Mouse (Mus musculus): ENCODE measurements around the gene Olfr655. TPM values are rescaled to one million over a fixed set of nuclear protein-coding genes. Genes with fewer than 3 reads are reported as not detected.

The Olfr655 gene
- total RNA-seq (2012; rRNA removed), result not detected in 2 replicates

GRCm38 (mm10) chr7:104601679-104602078, at the start of gene Olfr655:
Gene Olfr655 (minus strand): TSS chr7:104601779.
- H3K4me3 ChIP-seq (ENCODE audit: insufficient read depth in 1 of 2, low read depth in 1 of 2, low read length in 2 of 2, poor library complexity in 1 of 2, severe bottlenecking in 1 of 2), result no peak within 1 kb of the TSS
- TF ChIP-seq ZNF384 (IDR thresholded peaks at IDR 0.05; ENCODE audit: low read depth, low read length) (no peak), MAFK (IDR thresholded peaks at IDR 0.05; ENCODE audit: insufficient read depth, low read depth, low read length) (no peak), ZC3H11A (IDR thresholded peaks at IDR 0.05; ENCODE audit: borderline replicate concordance, low read depth, low read length) (no peak)
- no peaks in the 10 kb centered on the region for H3K9me3 ChIP-seq (ENCODE audit: control insufficient read depth, insufficient read depth, low read depth, low read length)
- no peak within 1 kb of the TSS for H3K9ac ChIP-seq (ENCODE audit: insufficient read depth, low read depth, low read length, poor library complexity, severe bottlenecking)
- H3K27ac ChIP-seq (ENCODE audit: insufficient read depth, low read depth, low read length, poor library complexity, severe bottlenecking), result no peak within 1 kb of the TSS
- no peaks in the 10 kb centered on the region for H3K36me3 ChIP-seq (ENCODE audit: control insufficient read depth, insufficient read depth, low read length, poor library complexity, severe bottlenecking)
- in situ Hi-C loops (cut with MboI; ENCODE audit: low sequenced_read_pairs in 2 of 2, unreplicated experiment in 2 of 2), result loop anchor here in 1 of 2 experiments (25.0 kb wide), 1 partner anchor 414 kb away; the partner anchor contains the start of genes Olfr648 and Olfr649
- no peaks in the 10 kb centered on the region for H3K4me1 ChIP-seq (ENCODE audit: control insufficient read depth in 2 of 2, insufficient read depth in 2 of 2, low read length in 2 of 2, poor library complexity in 1 of 2)
- DNase-seq (ENCODE audit: low read depth, low spot score), result no peak

- no peak within 1 kb of the TSS for H3K27ac ChIP-seq (ENCODE audit: insufficient read depth, low read depth, low read length, poor library complexity, severe bottlenecking)
- no peak within 1 kb of the TSS for H3K9ac ChIP-seq (ENCODE audit: insufficient read depth, low read depth, low read length, poor library complexity, severe bottlenecking)
- peak; percentile 26; the same call in 1 of the 2 replicates for TF ChIP-seq ZC3H11A (IDR thresholded peaks at IDR 0.05; ENCODE audit: borderline replicate concordance, low read depth, low read length)
- no peak for TF ChIP-seq CHD2 (IDR thresholded peaks at IDR 0.05; ENCODE audit: low read depth, low read length)
- H3K4me1 ChIP-seq (ENCODE audit: control insufficient read depth in 2 of 2, insufficient read depth in 2 of 2, low read length in 2 of 2, poor library complexity in 1 of 2), result peaks cover 0 to 3% of the 10 kb centered on the region in 2 experiments; a peak in 1 of 4 replicates
- no peaks in the 10 kb centered on the region for H3K9me3 ChIP-seq (ENCODE audit: control insufficient read depth, insufficient read depth, low read depth, low read length)
- peak; percentile 28 for DNase-seq (ENCODE audit: low read depth, low spot score)
- in situ Hi-C loops (cut with MboI; ENCODE audit: low sequenced_read_pairs in 2 of 2, unreplicated experiment in 2 of 2), result no loop called here
- no peaks in the 10 kb centered on the region for H3K36me3 ChIP-seq (ENCODE audit: control insufficient read depth, insufficient read depth, low read length, poor library complexity, severe bottlenecking)
- H3K4me3 ChIP-seq (ENCODE audit: insufficient read depth in 1 of 2, low read depth in 1 of 2, low read length in 2 of 2, poor library complexity in 1 of 2, severe bottlenecking in 1 of 2), result peak within 1 kb of the TSS; percentile 64 to 73
These were observed 45.4 kb upstream of the Olfr655 start, which contains the start of gene Olfr658 for GRCm38 (mm10) chr7:104646841-104647482. Gene Olfr658 (minus strand): TSS chr7:104647305.

GRCm38 (mm10) chr7:104624494-104624893, 22.9 kb upstream of the Olfr655 start, which contains the start of gene Olfr657:
Gene Olfr657 (plus strand): TSS chr7:104624794.
- no peaks in the 10 kb centered on the region for H3K9me3 ChIP-seq (ENCODE audit: control insufficient read depth, insufficient read depth, low read depth, low read length)
- in situ Hi-C loops (cut with MboI; ENCODE audit: low sequenced_read_pairs in 2 of 2, unreplicated experiment in 2 of 2), result loop anchor here in 1 of 2 experiments (25.0 kb wide), 1 partner anchor 437 kb away; the partner anchor contains the start of genes Olfr648 and Olfr649
- no peak within 1 kb of the TSS for H3K9ac ChIP-seq (ENCODE audit: insufficient read depth, low read depth, low read length, poor library complexity, severe bottlenecking)
- no peak for TF ChIP-seq CHD2 (IDR thresholded peaks at IDR 0.05; ENCODE audit: low read depth, low read length)
- no peak for TF ChIP-seq ZC3H11A (IDR thresholded peaks at IDR 0.05; ENCODE audit: borderline replicate concordance, low read depth, low read length)
- TF ChIP-seq HCFC1 (IDR thresholded peaks at IDR 0.05; ENCODE audit: borderline replicate concordance, insufficient read depth, low read length), result no peak
- TF ChIP-seq ZNF384 (IDR thresholded peaks at IDR 0.05; ENCODE audit: low read depth, low read length), result no peak
- no peak for TF ChIP-seq MAFK (IDR thresholded peaks at IDR 0.05; ENCODE audit: insufficient read depth, low read depth, low read length)
- DNase-seq (ENCODE audit: low read depth, low spot score), result no peak
- H3K4me1 ChIP-seq (ENCODE audit: control insufficient read depth in 2 of 2, insufficient read depth in 2 of 2, low read length in 2 of 2, poor library complexity in 1 of 2), result no peaks in the 10 kb centered on the region
- H3K27ac ChIP-seq (ENCODE audit: insufficient read depth, low read depth, low read length, poor library complexity, severe bottlenecking), result no peak within 1 kb of the TSS
- H3K36me3 ChIP-seq (ENCODE audit: control insufficient read depth, insufficient read depth, low read length, poor library complexity, severe bottlenecking), result no peaks in the 10 kb centered on the region
- no peak within 1 kb of the TSS for H3K4me3 ChIP-seq (ENCODE audit: insufficient read depth in 1 of 2, low read depth in 1 of 2, low read length in 2 of 2, poor library complexity in 1 of 2, severe bottlenecking in 1 of 2)

GRCm38 (mm10) chr7:104613655-104614054, 12.1 kb upstream of the Olfr655 start, which contains the start of gene Olfr656:
Gene Olfr656 (plus strand): TSS chr7:104613955.
- Histone ChIP-seq H3K9me3 (ENCODE audit: control insufficient read depth, insufficient read depth, low read depth, low read length) (no peaks in the 10 kb centered on the region), H3K4me3 (ENCODE audit: insufficient read depth in 1 of 2, low read depth in 1 of 2, low read length in 2 of 2, poor library complexity in 1 of 2, severe bottlenecking in 1 of 2) (no peak within 1 kb of the TSS), H3K36me3 (ENCODE audit: control insufficient read depth, insufficient read depth, low read length, poor library complexity, severe bottlenecking) (no peaks in the 10 kb centered on the region), H3K4me1 (ENCODE audit: control insufficient read depth in 2 of 2, insufficient read depth in 2 of 2, low read length in 2 of 2, poor library complexity in 1 of 2) (no peaks in the 10 kb centered on the region), H3K9ac (ENCODE audit: insufficient read depth, low read depth, low read length, poor library complexity, severe bottlenecking) (no peak within 1 kb of the TSS), H3K27ac (ENCODE audit: insufficient read depth, low read depth, low read length, poor library complexity, severe bottlenecking) (no peak within 1 kb of the TSS)
- DNase-seq (ENCODE audit: low read depth, low spot score), result no peak
- in situ Hi-C loops (cut with MboI; ENCODE audit: low sequenced_read_pairs in 2 of 2, unreplicated experiment in 2 of 2), result loop anchor here in 1 of 2 experiments (25.0 kb wide), 1 partner anchor 426 kb away; the partner anchor contains the start of genes Olfr648 and Olfr649
- TF ChIP-seq ZC3H11A (IDR thresholded peaks at IDR 0.05; ENCODE audit: borderline replicate concordance, low read depth, low read length) (no peak), HCFC1 (IDR thresholded peaks at IDR 0.05; ENCODE audit: borderline replicate concordance, insufficient read depth, low read length) (no peak), ZNF384 (IDR thresholded peaks at IDR 0.05; ENCODE audit: low read depth, low read length) (no peak), CHD2 (IDR thresholded peaks at IDR 0.05; ENCODE audit: low read depth, low read length) (no peak), MAFK (IDR thresholded peaks at IDR 0.05; ENCODE audit: insufficient read depth, low read depth, low read length) (no peak)

Data from ES-E14 (cell line).